Mouse (Mus musculus) ES-Bruce4 (cell line): ENCODE measurements around the gene Mt4.
A peak's percentile ranks its signal among the peaks of the same experiment; 100 is the strongest.

ENCODE experiments used
- CTCF ChIP-seq: IDR thresholded peaks from one replicate; pipeline ENCODE4 v1.8.1; 2011; ENCODE audit warnings: low read depth, low read length
- EP300 ChIP-seq: IDR thresholded peaks from 2 replicates; pipeline ENCODE4 v1.6.1; 2011; ENCODE audit warnings: low read depth, low read length; ENCODE audit not compliant: insufficient read depth

DNA sequence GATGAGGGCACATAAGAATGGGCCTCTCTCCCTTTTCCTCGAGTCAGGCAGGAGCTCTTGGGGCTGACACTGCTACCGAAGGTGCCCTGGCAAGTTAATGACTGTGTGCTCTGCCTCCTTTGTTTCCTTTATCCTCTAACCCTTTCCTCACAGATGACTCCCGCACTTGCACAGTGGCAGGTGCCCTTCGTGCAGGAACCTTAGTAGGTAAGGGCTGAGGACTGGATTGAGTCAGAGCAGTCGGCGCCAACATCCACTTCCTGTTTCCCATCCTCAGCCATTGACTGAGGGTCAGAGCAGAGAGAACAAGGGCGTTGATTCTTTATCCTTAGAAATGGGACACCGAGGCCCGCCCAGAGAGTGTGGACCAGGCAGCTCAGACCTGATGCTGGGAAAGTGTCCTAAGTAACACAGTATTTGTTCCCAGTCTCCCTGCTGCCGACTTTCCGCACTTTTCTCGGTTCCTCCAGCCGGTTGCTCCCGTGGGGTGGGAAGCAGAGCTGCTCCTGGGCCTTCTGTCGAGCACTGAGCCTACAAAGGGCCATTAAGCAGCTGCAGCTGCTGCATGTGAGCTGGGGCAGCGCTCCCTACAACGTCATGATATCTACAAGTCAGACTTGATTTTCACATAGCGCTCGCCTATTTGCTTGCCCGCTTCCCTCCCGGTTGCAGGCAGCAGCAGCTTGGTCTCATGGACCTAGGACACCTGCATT is 50.4 kb downstream of the Mt4 start:
- peak; percentile 26; the same call in 1 of the 2 replicates for TF ChIP-seq EP300
- no peak for TF ChIP-seq CTCF
